Mouse (Mus musculus) brain, embryonic 14.5 days (tissue): ENCODE data around the gene Kcnq5. TPM values are rescaled to one million over a fixed set of nuclear protein-coding genes. Genes with fewer than 3 reads are reported as not detected.
A peak's percentile ranks its signal among the peaks of the same experiment; 100 is the strongest.
"Not testable (repeated sequence)": the region's sequence is repeated elsewhere in the genome, so short reads cannot be mapped to it uniquely, and the experiment has no call there.

Experiments
- DNase-seq: peaks from one replicate; pipeline ENCODE4 v3.0.0-alpha.2; 2011; ENCODE audit warnings: low read depth
- CTCF ChIP-seq: fragments of 200-500 bp; IDR thresholded peaks from 2 replicates; pipeline ENCODE4 v1.5.1; 2012; ENCODE audit warnings: inconsistent platforms, mild to moderate bottlenecking, moderate library complexity, borderline replicate concordance; ENCODE audit not compliant: insufficient read depth, insufficient read length; ENCODE audit errors: extremely low read depth
- POLR2A ChIP-seq: fragments of 200-500 bp; IDR thresholded peaks from 2 replicates; pipeline ENCODE4 v1.6.1; 2012; ENCODE audit warnings: mild to moderate bottlenecking, inconsistent platforms, borderline replicate concordance; ENCODE audit not compliant: poor library complexity, insufficient read depth, insufficient read length, severe bottlenecking; ENCODE audit errors: extremely low read depth
- polyA plus RNA-seq: library from polyadenylated mRNA; depleted of rRNA; stranded (reverse); fragments of >200 nt; gene quantifications from 2 replicates; pipeline ENCODE4 v1.2.3, GENCODE M21; 2012

Kcnq5 gene
- polyA plus RNA-seq, 1 experiment, result 1.5 TPM

DNA sequence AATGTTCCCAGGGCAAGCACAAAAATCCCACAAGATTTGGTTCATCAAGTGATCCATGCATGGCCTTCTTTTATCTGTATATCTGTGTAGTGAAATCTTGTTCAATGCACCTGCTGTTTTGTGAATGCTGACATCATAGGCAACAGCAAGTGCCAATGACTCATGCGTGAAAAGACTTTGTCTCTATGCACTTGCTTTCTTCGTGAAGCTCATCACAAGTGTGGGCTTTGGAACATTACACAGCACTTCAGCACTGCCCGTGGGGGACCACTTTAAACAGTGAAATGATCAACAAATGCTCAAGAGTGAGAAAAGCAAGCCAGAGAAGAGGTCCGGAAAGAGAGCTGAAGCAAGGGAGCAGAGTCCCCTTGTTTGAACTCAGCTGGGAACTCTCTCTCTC, 345.1 kb downstream of the Kcnq5 start:
- peak; percentile 13 for DNase-seq
- TF ChIP-seq POLR2A, result no peak
- TF ChIP-seq CTCF, result no peak

DNA sequence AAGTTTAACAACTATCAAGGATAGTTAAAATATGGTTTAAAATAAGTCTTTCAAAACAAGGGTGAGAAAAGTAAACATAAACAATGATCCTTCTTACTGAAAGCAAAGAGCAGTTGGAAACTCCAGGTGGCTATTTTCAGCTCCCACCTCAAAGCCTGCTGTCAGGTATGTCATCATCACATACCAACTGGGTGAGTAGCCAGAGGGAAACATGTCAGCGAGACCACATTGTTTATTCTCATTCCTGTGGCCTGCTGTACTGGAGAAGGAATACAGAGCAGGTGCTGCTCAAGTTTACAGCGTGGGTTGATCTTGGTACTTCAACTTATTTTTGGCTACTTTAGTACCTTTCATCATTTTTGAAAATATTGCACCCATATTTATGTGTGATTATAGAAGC, 347.8 kb downstream of the Kcnq5 start:
- DNase-seq, result no peak

DNA sequence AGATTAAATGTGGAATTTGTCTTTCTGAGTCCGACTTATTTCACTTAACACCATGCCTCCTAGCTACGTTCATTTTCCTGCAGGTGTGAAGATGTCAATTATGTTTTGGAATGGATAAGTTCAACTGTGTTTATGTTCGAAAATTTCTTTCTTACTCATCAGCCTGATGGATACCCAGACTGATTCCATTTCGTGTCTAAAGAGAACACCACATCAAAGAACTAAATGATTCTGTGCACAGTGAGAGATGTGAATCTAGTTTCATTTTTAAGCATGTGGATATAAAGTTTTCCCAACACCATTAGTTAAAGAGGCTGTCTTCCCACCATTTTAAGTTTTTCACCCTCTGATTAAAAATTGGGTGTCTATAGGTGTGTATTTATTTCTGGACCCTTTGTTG, 357.7 kb downstream of the Kcnq5 start:
- no peak for DNase-seq
- TF ChIP-seq POLR2A (no peak), CTCF (no peak)

More for the DNA sequence above, 347.8 kb downstream of the Kcnq5 start:
- TF ChIP-seq POLR2A (no peak), CTCF (no peak)

DNA sequence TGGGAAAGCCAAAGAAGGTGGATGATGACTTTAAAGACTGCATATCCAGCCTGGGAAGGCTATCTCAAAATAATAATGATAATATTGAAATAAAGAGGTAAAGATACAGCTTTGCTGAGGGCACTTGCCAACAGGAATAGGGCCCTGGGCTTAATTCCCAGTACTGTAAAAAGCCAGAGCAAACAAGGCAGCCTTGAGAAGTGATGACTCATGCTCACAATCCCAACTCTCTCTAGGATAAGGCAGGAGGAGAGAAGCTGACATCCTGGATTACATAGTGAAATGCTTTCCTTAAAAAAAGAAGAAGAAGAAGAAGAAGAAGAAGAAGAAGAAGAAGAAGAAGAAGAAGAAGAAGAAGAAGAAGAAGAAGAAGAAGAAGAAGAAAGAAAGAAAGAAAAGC, 359.2 kb downstream of the Kcnq5 start:
- TF ChIP-seq CTCF, result no peak
- TF ChIP-seq POLR2A, result no peak
- DNase-seq, result no peak

DNA sequence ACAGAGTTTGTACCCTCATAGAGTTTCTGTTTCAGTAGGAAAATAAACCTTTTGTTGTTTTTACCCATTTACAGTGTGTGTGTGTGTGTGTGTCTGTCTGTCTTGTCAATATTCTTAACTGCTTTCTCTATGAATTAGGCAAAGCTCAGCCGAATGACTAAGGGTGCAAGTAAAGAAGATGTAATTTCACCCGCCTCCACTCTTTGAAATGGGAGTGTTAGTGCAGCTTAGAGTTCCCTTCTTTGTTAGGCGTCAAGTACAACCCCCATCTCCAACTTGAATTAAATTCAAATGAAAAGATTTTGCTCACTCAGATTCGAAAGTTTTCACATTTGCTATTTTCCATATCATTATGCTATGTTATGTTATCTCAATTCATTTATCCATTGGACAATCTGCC, 361.1 kb downstream of the Kcnq5 start:
- TF ChIP-seq CTCF (no peak), POLR2A (no peak)
- no peak for DNase-seq

DNA sequence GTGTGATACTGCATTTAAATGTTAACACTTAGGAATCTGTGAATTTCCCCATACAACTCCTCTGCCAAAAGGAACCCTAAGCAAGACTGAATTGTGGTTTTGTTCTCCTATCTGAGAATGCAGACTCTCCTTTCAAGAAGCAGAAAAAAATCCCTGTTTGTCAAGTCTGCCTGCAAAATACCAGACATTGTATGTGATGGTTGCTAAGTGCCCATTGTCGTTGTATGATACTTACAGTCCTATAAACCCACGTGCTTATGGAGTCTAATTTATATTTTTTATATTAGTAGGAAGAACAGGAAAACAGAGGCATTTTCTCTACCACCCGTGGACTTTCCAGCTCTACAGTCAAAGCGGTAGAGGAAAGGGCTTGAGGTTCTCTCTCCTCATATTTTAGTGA, 367.9 kb downstream of the Kcnq5 start:
- TF ChIP-seq CTCF, result no peak
- TF ChIP-seq POLR2A, result no peak
- peak; percentile 31 for DNase-seq

DNA sequence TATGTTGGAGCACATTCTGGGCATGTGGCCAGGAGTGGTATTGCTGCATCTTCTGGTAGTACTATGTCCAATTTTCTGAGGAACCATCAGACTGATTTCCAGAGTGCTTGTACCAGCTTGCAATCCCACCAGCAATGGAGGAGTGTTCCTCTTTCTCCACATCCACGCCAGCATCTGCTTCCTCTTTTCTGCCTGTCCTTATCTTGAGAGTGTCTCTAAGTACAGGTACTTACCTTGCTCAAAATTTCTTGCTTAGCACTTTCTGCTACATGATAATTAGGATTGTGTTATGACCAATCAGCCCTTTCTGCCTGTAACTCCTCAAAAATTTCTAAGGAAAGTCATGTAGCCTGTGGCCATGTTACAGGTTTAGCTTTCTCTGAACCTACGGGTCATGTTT, 394.3 kb downstream of the Kcnq5 start:
- DNase-seq, result not testable (repeated sequence)

DNA sequence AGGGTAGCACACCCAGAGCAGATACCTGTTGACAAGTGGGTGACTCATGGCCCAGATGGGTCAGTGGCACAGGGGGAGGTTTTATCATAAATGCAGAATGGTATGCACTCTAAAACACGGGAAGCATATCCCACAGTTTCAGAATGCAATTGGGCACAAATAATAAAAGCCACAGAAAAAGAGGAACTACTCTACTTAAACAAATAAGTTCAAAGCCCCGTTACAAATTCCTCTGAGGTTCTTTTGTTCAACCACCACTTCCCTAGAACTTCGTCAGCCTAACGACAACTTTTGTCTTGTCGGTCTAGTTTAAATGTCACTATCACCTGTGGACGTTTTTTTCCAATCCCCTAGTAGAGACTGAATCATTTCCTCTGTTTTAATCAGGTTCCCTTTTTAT, 407.1 kb downstream of the Kcnq5 start:
- no peak for DNase-seq
- TF ChIP-seq POLR2A (no peak), CTCF (no peak)

DNA sequence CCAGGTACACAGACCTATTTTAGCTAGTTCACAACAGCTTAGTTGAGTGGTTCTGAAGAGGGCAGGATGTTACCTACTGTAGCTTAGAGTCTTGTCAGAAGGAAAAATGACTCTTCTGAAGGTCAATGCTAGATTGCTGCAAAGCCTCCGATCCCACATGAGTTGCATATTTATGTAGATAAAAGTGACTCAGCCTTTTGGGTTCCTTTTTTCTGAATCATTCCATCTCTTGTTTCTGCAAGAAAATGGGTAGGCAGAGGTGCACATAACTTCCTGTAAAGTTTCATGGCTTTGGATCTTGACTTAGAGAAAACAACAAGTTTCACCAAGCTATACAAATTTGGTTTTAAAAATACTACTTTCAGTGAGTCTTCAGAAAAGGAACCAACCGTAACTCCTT, 409.0 kb downstream of the Kcnq5 start:
- TF ChIP-seq CTCF, result no peak
- no peak for TF ChIP-seq POLR2A
- DNase-seq, result no peak

DNA sequence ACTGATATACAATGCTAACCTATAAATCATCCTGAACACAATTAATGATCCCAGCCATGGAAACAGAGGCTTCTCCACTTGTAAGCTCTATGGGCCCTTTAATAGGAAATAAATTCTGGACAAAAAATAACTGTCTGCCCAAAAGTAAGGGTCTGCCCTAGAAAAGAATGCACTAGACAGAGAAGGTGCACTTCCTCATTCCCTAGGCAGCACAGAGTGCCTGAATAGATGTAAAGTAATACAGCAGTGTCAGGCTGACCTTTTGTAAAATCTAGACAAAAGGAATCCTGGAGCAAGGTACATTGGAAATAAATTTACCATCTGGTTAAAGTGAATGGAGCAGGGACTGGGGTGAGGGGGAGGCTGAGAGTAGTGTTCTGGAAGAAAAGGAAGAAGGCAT, 417.8 kb downstream of the Kcnq5 start:
- no peak for TF ChIP-seq POLR2A
- TF ChIP-seq CTCF, result no peak
- no peak for DNase-seq

DNA sequence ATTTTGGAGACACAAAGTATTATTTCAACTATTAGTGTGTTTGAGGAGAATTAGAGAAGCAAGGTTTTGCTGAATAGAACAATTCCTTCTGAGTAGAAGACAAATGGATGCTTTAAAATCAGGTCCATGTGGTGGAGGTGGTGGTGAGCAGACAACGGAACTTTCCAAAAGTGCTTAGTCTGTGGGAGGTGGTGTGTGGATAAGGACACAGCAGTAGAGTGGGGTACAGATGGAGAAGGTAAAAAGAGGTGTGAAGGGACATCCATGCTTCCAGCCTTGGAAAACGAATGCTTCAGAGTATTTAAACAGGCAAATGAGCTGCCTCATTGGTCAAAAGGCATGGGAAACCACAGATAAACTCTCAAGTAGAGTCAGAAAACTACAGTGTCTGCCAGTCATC, 422.3 kb downstream of the Kcnq5 start:
- no peak for DNase-seq
- TF ChIP-seq CTCF (no peak), POLR2A (no peak)

DNA sequence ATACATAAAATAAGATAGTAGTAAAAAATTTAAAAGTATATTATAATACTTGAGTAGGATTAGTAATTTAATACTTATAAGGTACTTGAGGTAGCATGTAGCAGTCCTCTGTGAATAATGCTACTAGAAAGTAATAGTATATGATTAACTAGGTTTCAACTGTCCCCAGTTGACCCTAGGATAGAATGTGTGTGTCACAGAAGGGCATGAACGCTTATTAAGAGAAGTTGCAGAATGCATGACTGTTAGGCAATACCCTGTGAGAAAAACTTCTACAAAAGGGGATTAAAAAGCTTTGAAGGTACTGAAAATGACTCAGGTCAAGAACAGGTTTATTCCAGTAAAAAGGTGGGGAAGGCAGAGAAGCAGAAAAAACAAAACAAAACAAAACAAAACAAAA, 430.9 kb downstream of the Kcnq5 start:
- DNase-seq, result no peak
- no peak for TF ChIP-seq POLR2A
- TF ChIP-seq CTCF, result no peak

DNA sequence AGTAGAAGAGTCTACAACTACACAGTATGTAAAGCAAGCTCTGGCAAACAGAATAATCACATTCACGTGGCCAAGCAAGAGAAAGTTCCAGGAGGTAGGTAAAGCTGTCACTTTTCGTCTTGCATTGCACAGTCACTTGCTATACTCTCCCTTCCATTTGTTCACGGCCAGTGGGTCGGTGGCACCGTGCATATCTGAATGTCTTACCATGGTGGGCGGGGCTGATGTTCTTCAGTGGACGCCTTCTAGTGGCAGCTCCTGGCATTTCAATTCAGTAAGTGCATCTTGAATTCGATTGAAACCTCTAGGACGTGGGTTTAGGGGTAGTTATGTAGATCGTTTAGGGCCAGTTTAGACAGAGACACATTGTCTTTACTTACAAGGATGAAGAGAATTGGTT, 439.7 kb downstream of the Kcnq5 start:
- no peak for DNase-seq
- no peak for TF ChIP-seq CTCF
- no peak for TF ChIP-seq POLR2A
